Mouse (Mus musculus) Muller cell, postnatal 12 days (primary cell): ENCODE data around the gene Mlx.
"Not testable (repeated sequence)": the region's sequence is repeated elsewhere in the genome, so short reads cannot be mapped to it uniquely, and the experiment has no call there.

Source experiments
- DNase-seq: peaks from one replicate; pipeline ENCODE4 v3.0.0-alpha.2; 2015; ENCODE audit errors: inconsistent ontology term

Mlx gene

GRCm38 (mm10) chr11:101098231-101098630 lies 11.2 kb downstream of the Mlx start:
- no peak for DNase-seq

GRCm38 (mm10) chr11:101103011-101103410 lies 15.9 kb downstream of the Mlx start:
- DNase-seq, result no peak

GRCm38 (mm10) chr11:101109351-101109750 lies 22.3 kb downstream of the Mlx start:
- DNase-seq, result no peak

GRCm38 (mm10) chr11:101110708-101111107 lies 23.6 kb downstream of the Mlx start:
- DNase-seq, result no peak

GRCm38 (mm10) chr11:101111178-101111577 lies 24.1 kb downstream of the Mlx start:
- no peak for DNase-seq

GRCm38 (mm10) chr11:101112186-101112585 lies 25.1 kb downstream of the Mlx start:
- no peak for DNase-seq

GRCm38 (mm10) chr11:101115564-101115963 lies 28.5 kb downstream of the Mlx start:
- DNase-seq, result peak; percentile 33

- DNase-seq, result no peak
Measured at GRCm38 (mm10) chr11:101118105-101118504, 31.0 kb downstream of the Mlx start.

GRCm38 (mm10) chr11:101119131-101119760 lies 32.2 kb downstream of the Mlx start:
- no peak for DNase-seq

GRCm38 (mm10) chr11:101119761-101120544 lies 32.9 kb downstream of the Mlx start, which contains the start of the genes Retreg3 and Tubg1:
Retreg3 (minus strand) TSS chr11:101119893.
Tubg1 (plus strand) TSS chr11:101119938.
- DNase-seq, result peak; percentile 100

GRCm38 (mm10) chr11:101120545-101121188 lies 33.6 kb downstream of the Mlx start:
- DNase-seq, result peak; percentile 64

GRCm38 (mm10) chr11:101124494-101124893 lies 37.4 kb downstream of the Mlx start:
- DNase-seq, result not testable (repeated sequence)

- not testable (repeated sequence) for DNase-seq
Measured at GRCm38 (mm10) chr11:101125008-101125407, 37.9 kb downstream of the Mlx start.

- DNase-seq, result no peak
Measured at GRCm38 (mm10) chr11:101127075-101127474, 40.0 kb downstream of the Mlx start.

GRCm38 (mm10) chr11:101128996-101129577 lies 42.0 kb downstream of the Mlx start:
- DNase-seq, result no peak

GRCm38 (mm10) chr11:101130056-101130756 lies 43.1 kb downstream of the Mlx start:
- no peak for DNase-seq

- no peak for DNase-seq
Measured at GRCm38 (mm10) chr11:101131187-101131586, 44.1 kb downstream of the Mlx start.

GRCm38 (mm10) chr11:101131701-101132100 lies 44.6 kb downstream of the Mlx start:
- no peak for DNase-seq

GRCm38 (mm10) chr11:101133037-101133436 lies 46.0 kb downstream of the Mlx start:
- no peak for DNase-seq

- DNase-seq, result no peak
Measured at GRCm38 (mm10) chr11:101134217-101134865, 47.3 kb downstream of the Mlx start.

GRCm38 (mm10) chr11:101137000-101137399 lies 49.9 kb downstream of the Mlx start:
- DNase-seq, result no peak
